Mouse (Mus musculus) embryonic fibroblast, embryonic 13.5 days (primary cell): ENCODE measurements around the gene Sirpa. TPM values are rescaled to one million over a fixed set of nuclear protein-coding genes. Genes with fewer than 3 reads are reported as not detected.

ENCODE experiments used
- H3K27ac ChIP-seq: 2 replicates; pipeline ENCODE4 v1.5.1; 2012; ENCODE audit warnings: low read length, control low read depth, inconsistent platforms; ENCODE audit not compliant: insufficient read depth
- H3K4me1 ChIP-seq: 2 replicates; pipeline ENCODE4 v1.6.1; 2011; ENCODE audit warnings: low read length; ENCODE audit not compliant: control insufficient read depth, insufficient read depth
- H3K4me3 ChIP-seq: 2 replicates; pipeline ENCODE4 v1.5.1; 2011; ENCODE audit warnings: mild to moderate bottlenecking, control low read depth, low read length; ENCODE audit not compliant: insufficient read depth
- CTCF ChIP-seq: IDR thresholded peaks from 2 replicates; pipeline ENCODE4 v1.5.1; 2011; ENCODE audit warnings: mild to moderate bottlenecking, control low read depth, low read length, moderate library complexity, borderline replicate concordance; ENCODE audit not compliant: insufficient read depth
- POLR2A ChIP-seq: IDR thresholded peaks from 2 replicates; pipeline ENCODE4 v1.6.1; 2011; ENCODE audit warnings: low read depth, mild to moderate bottlenecking, control low read depth, low read length, moderate library complexity
- polyA plus RNA-seq: library from polyadenylated mRNA; stranded (reverse); fragments of >200 nt; gene quantifications from 2 replicates; pipeline ENCODE4 v1.2.4, GENCODE M21; 2011; ENCODE audit warnings: low read depth; ENCODE audit not compliant: missing spikeins, insufficient read length

Gene Sirpa
- polyA plus RNA-seq = 19.3 and 26.0 TPM in 2 replicates

DNA sequence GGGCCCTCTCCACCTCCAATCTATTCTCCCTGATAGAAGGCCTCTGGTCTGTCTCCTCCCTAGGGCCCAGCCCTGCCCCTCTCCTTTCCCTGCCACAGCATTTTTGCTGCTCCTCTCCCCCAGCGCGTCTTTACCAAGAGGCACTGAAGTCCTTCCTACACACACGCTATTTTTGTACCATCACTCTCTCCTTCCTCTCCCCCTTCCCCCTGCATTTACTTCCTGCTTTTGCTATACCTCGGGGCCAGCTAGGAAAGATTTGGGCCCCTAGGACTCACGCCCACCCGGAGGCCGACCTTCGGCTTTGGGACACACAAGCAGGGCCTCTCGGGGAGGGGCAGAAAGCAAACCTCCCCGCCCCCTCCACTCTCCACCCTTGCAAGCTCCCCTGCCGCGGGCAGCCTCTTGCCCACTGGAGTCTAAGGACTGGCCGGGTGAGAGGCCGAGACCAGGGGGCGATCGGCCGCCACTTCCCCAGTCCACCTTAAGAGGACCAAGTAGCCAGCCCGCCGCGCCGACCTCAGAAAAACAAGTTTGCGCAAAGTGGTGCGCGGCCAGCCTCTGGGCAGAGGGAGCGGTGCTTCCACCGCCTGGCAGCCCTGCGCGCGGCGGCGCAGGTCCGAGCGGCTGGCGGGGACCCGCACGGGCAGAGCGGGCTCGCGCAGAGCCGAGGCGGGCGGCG is at the start of gene Sirpa:
Gene Sirpa (plus strand): TSS at position 377 of the 682 bp plus-strand sequence.
- TF ChIP-seq POLR2A = peak; percentile 50
- TF ChIP-seq CTCF = no peak
- Histone ChIP-seq H3K4me3 (peak within 1 kb of the TSS; percentile 66), H3K4me1 (no peaks in the 10 kb centered on the region; the same call in 1 of the 2 replicates), H3K27ac (peak within 1 kb of the TSS; percentile 28)

DNA sequence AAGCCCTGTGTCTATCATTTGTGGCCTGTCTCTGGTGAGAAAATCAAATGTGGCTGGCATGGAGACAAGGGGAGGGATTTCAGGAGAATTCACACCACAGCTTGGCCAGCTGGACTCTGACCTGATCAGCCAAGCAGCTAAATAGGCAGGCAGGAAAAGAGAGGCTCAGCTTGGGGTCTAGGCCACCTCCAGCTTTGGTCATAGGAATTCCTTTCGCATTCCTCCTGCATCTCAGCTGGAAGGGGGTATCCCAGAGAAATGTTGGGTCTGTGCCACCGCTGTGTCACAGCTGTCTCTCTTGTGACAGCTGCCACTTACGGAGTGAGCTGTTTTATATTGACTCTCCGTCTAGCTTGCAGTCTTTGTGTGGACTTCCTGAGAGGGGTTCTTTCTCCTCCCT is 48.2 kb upstream of the Sirpa start:
- no peak for TF ChIP-seq CTCF
- TF ChIP-seq POLR2A = no peak
- Histone ChIP-seq H3K27ac (no peak overlapping the region), H3K4me3 (no peak overlapping the region), H3K4me1 (no peaks in the 10 kb centered on the region)

DNA sequence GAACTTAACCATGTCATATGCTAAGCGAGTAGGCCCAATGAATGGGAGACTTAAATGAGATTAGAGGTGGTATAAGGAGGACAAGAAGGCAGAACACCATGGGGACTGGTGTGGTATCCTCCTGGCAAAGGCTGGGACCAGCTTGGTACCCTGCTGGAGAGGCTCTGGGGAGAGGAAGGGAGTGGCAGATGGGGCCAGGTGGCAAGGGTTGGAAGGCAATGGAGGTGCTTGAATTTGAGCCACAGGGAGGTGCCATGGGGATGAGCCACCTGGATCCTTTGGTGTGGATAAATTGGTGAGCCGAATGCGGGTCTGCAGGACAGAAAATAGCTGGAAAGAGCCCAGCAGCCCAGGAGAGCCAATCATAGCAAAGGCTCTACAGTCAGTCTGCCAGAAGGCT is 47.7 kb upstream of the Sirpa start:
- Histone ChIP-seq H3K4me3 (no peak overlapping the region), H3K4me1 (no peaks in the 10 kb centered on the region), H3K27ac (no peak overlapping the region)
- TF ChIP-seq POLR2A = no peak
- no peak for TF ChIP-seq CTCF

DNA sequence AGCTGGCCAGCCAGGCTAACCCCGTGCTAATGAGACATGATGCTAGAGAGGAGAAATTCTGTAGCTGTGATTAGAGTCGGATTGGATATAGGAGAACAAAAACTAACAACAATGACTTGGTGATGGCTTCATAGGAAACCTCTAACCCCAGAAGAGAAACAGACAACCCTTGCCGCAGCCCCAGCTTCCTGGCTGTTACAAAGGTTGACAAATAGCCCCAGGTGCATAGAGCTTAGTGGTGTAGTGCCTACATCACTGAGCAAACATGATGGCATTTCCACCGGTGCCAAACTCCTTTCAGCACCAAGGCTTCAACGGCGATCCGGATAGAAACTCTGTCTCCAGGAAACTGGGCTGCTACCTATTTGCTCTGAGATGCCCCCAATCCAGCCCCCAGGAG is 47.0 kb upstream of the Sirpa start:
- no peak for TF ChIP-seq CTCF
- no peak for TF ChIP-seq POLR2A
- Histone ChIP-seq H3K4me3 (no peak overlapping the region), H3K4me1 (no peaks in the 10 kb centered on the region), H3K27ac (no peak overlapping the region)

DNA sequence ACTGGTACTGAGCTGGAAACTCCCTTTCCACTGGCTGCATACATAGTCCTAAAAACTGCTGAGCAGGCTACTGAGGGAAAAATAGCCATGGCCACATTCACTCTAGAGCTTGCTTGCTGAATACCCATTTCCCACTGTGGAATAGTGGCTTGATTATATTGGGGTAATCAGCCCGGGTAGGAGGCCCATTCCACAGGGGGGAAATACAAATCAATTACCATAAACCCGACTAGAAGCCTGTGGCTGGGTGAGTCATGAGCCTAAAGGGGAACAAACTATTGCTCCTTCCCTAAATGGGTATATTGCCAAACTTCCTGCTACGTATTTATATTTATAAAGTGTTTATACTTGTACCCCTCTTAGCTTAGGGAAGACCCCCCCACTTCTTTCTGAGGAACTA is 45.9 kb upstream of the Sirpa start:
- H3K4me1 ChIP-seq = no peaks in the 10 kb centered on the region
- no peak overlapping the region for H3K4me3 ChIP-seq
- no peak overlapping the region for H3K27ac ChIP-seq
- TF ChIP-seq CTCF (no peak), POLR2A (no peak)

DNA sequence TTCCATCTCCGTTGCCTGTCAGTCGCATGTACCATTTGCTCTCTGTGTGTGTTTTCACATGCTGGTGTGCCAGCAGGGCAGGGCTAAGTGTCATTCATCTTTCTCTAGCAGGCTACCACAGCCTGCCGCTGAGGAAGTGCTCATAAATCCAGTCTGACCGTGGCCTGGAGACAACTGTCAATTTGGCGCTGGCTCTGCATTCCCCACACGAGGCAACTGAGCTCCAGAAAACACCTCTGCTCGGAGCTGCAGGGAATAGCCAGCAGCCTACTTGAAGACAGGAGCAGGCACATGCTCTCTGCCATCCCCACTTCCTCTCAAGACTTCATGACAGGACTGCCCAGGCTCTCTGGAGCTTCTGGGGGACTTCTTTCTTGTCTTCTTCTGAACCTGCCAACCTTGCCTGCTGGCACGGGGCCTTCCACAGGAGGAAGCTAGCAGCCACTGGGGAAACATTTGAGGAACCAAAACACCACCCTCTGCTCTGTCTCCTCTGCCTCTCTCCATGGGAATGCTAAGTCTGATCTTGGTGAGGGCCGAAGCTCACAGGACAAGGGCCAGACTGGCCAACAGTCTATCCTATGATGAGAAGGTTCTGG is 43.0 kb upstream of the Sirpa start:
- Histone ChIP-seq H3K4me3 (no peak overlapping the region), H3K27ac (no peak overlapping the region), H3K4me1 (no peaks in the 10 kb centered on the region; the same call in 1 of the 2 replicates)
- TF ChIP-seq POLR2A (no peak), CTCF (no peak)

DNA sequence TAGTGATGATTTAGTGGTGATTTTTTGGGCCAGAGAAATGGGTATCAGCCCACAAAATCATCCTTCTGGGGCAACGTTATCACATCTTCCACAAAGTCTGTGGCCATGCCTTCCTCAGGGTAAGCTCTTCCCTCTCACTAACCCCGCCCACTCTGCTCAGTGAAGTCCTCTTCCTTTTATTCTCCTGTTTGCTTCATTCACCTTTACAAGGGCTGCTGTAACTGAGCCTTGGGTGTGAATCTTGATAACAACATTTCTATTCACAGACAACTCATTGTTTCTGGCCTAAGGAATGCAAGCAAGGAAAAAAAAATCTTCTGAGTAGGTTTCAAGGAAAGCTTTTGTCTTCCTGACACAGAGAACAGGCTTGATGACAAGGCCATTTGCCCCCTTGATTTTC is 41.9 kb upstream of the Sirpa start:
- no peak overlapping the region for H3K27ac ChIP-seq
- TF ChIP-seq POLR2A = no peak
- TF ChIP-seq CTCF = no peak
- no peaks in the 10 kb centered on the region; the same call in 1 of the 2 replicates for H3K4me1 ChIP-seq
- H3K4me3 ChIP-seq = no peak overlapping the region

DNA sequence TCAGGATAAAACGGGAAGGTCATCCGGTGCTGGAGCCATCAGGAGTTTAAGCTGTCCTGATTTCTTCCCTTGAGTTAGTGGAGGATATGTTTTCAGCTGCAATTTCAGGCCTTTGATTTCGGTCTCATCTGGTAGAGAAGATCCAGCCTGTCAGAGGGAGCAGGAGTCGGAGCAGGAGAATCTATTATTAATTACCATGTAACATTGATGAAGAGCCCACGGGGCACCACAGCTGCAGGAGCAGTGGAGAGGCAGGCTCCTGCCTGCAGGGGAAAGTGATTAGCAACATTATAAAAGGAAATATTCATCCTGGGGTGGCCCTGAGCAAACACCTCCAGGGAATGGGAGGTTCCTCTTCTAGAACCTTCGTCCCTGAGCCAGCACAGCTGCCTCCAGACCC is 36.6 kb upstream of the Sirpa start:
- TF ChIP-seq CTCF (no peak), POLR2A (no peak)
- no peak overlapping the region for H3K27ac ChIP-seq
- no peak overlapping the region for H3K4me3 ChIP-seq
- no peaks in the 10 kb centered on the region; the same call in 1 of the 2 replicates for H3K4me1 ChIP-seq

DNA sequence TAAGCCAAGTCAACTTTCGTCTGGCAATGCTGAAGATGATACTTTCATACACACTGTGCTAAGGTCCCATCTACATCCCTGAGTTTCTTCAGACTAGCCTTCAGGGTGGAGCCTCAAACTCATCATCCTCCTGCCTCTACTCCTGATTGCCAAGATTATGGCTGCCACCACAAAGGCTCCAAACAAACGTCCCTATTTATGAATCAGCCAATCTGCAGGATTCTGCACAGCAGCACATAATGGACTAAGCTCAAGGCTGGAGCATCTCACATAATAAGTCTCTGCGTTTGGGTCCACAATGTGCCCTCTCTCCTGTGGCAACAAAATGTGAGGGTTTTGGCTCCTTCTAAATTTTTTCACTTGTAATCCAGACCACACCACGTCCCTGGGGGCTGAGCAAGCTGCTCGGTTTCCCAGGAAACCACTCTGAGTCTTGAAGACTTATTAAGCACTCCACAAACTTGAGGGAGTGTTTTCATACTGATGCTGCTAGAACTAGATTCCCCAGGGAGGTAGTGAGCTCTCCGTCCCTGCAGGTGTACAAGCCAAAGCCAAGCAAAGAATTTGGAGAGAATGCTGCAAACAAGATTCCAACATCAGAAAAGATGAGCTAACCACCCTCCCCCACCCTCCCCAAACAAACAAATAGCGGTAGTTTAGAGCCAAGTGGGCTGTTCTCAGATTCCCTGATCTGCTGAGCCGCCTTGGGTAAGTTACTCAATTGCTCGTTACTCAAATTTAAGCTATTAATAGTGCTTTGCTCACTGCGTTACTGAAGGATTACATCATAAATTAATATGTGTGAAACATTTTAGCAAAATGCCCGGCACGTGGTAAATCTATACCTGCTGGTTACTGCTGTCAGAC is 34.4 kb upstream of the Sirpa start:
- TF ChIP-seq CTCF (no peak), POLR2A (no peak)
- Histone ChIP-seq H3K4me3 (no peak overlapping the region), H3K27ac (no peak overlapping the region), H3K4me1 (no peaks in the 10 kb centered on the region; the same call in 1 of the 2 replicates)
